Mouse (Mus musculus) embryonic facial prominence, embryonic 11.5 days (tissue): ENCODE results near the gene Fgfr4. TPM values are rescaled to one million over a fixed set of nuclear protein-coding genes. Genes with fewer than 3 reads are reported as not detected.

Experiments
- ATAC-seq: fragments of 200-750 bp; cut with Nextera tagmentation; replicated peaks from 2 replicates; pipeline ENCODE4 v1.8.0; 2017; ENCODE audit warnings: low read depth; ENCODE audit not compliant: insufficient number of reproducible peaks, low FRiP score, low TSS enrichment
- DNase-seq: peaks from one replicate; pipeline ENCODE4 v3.0.0-alpha.2; 2015; ENCODE audit warnings: low spot score
- H3K27ac ChIP-seq: fragments of 300-500 bp; sonication (generic); replicated peaks from 2 replicates; pipeline ENCODE4 v1.5.1; 2014; ENCODE audit warnings: mild to moderate bottlenecking, low read depth, low read length, control low read depth
- H3K27me3 ChIP-seq: fragments of 300-500 bp; sonication (generic); 2 replicates; pipeline ENCODE4 v1.6.1; 2014; ENCODE audit warnings: mild to moderate bottlenecking, low read length, moderate library complexity, mixed read lengths; ENCODE audit not compliant: control insufficient read depth, insufficient read depth
- H3K36me3 ChIP-seq: fragments of 300-500 bp; sonication (generic); replicated peaks from 2 replicates; pipeline ENCODE4 v1.6.1; 2014; ENCODE audit warnings: low read depth, mild to moderate bottlenecking, low read length, moderate library complexity, mixed read lengths; ENCODE audit not compliant: control insufficient read depth, insufficient read depth
- H3K4me1 ChIP-seq: fragments of 300-500 bp; sonication (generic); 2 replicates; pipeline ENCODE4 v1.6.1; 2014; ENCODE audit warnings: low read length, mixed read lengths; ENCODE audit not compliant: control insufficient read depth, insufficient read depth
- H3K4me2 ChIP-seq: fragments of 300-500 bp; sonication (generic); 2 replicates; pipeline ENCODE4 v1.6.1; 2014; ENCODE audit warnings: low read depth, mild to moderate bottlenecking, control low read depth, low read length, moderate library complexity
- H3K4me3 ChIP-seq: fragments of 300-500 bp; sonication (generic); 2 replicates; pipeline ENCODE4 v1.5.1; 2014; ENCODE audit warnings: low read depth, low read length, control low read depth
- H3K9ac ChIP-seq: fragments of 300-500 bp; sonication (generic); replicated peaks from 2 replicates; pipeline ENCODE4 v1.6.1; 2014; ENCODE audit warnings: mild to moderate bottlenecking, control low read depth, low read length
- H3K9me3 ChIP-seq: fragments of 300-500 bp; sonication (generic); replicated peaks from 2 replicates; pipeline ENCODE4 v1.6.1; 2016; ENCODE audit warnings: mild to moderate bottlenecking, low read length, inconsistent platforms, mixed read lengths; ENCODE audit not compliant: control insufficient read depth
- WGBS: fragments of 180-500 bp; shearing (Covaris S2); extraction: QIAGEN DNeasy Blood & Tissue Kit; methylation state at CpG from one replicate; pipeline ENCODE4 v1.1.7; 2014; 5-methylcytosine and 5-hydroxymethylcytosine counted together
- polyA plus RNA-seq: library from polyadenylated mRNA; unstranded; fragments of >200 nt; fragmentation: Nextera tagmentation; extraction: Ambion mirVana; gene quantifications from 2 replicates; pipeline ENCODE4 v1.2.1, GENCODE M21; 2014

Fgfr4 gene
- 1.4 and 1.6 TPM in 2 replicates for polyA plus RNA-seq

- Histone ChIP-seq H3K9ac (peak within 1 kb of the TSS; percentile 61), H3K4me3 (peak within 1 kb of the TSS; percentile 47), H3K4me1 (no peaks in the 10 kb centered on the region; the same call in 1 of the 2 replicates), H3K9me3 (no peaks in the 10 kb centered on the region), H3K27ac (no peak within 1 kb of the TSS), H3K36me3 (no peaks in the 10 kb centered on the region), H3K4me2 (peak within 1 kb of the TSS; percentile 81), H3K27me3 (peaks cover 10% of the 10 kb centered on the region; the same call in 1 of the 2 replicates)
- ATAC-seq = peak; percentile 45; the same call in 1 of the 2 replicates
- DNase-seq = peak; percentile 70
- 1% methylated on average over 56 of the region's 68 CpGs for WGBS
These were observed at the start of gene Fgfr4 for GRCm38 (mm10) chr13:55152621-55153415. TSS of gene Fgfr4 (plus strand) at chr13:55152640.

DNA sequence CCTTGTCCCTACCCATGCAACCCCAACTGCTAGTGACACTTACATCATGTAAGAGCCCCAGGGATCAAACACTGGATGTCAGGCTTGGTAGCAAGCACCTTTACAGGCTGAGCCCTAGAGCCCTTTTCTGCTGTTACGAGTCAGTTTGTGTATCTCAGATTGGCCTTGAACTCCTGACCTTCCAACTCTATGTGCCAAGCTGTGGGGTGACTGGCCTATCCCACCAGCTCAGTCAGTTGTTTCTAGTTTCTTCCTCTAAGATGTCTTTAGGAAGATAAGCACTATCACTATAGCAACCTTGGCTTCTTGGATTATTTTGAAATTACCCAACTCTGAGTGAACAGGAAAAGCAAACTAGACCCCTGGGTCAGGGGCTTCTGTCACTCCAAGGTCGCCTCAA, 49.1 kb upstream of the Fgfr4 start:
- no peak for ATAC-seq
- H3K27ac ChIP-seq = no peak overlapping the region
- no peak for DNase-seq
- WGBS = 64% methylated on average over 2 of the region's 2 CpGs
- H3K27me3 ChIP-seq = no peaks in the 10 kb centered on the region
- no peak overlapping the region for H3K4me3 ChIP-seq
- no peaks in the 10 kb centered on the region for H3K9me3 ChIP-seq
- H3K4me1 ChIP-seq = peaks cover 3% of the 10 kb centered on the region; the same call in 1 of the 2 replicates
- H3K9ac ChIP-seq = no peak overlapping the region
- H3K36me3 ChIP-seq = no peaks in the 10 kb centered on the region
- H3K4me2 ChIP-seq = no peak overlapping the region

GRCm38 (mm10) chr13:55105045-55105952, 47.1 kb upstream of the Fgfr4 start, which contains the start of gene Zfp346:
TSS of gene Zfp346 (plus strand) at chr13:55105311.
- no peak within 1 kb of the TSS for H3K27ac ChIP-seq
- H3K27me3 ChIP-seq = no peaks in the 10 kb centered on the region
- under 1% methylated on average over 66 of the region's 66 CpGs for WGBS
- ATAC-seq (peak; percentile 93), DNase-seq (peak; percentile 98)
- H3K4me2 ChIP-seq = peak within 1 kb of the TSS; percentile 78
- no peaks in the 10 kb centered on the region for H3K36me3 ChIP-seq
- no peaks in the 10 kb centered on the region for H3K9me3 ChIP-seq
- peak within 1 kb of the TSS; percentile 90 for H3K9ac ChIP-seq
- H3K4me1 ChIP-seq = peaks cover 3% of the 10 kb centered on the region; the same call in 1 of the 2 replicates
- peak within 1 kb of the TSS; percentile 81 for H3K4me3 ChIP-seq

- Histone ChIP-seq H3K4me1 (peaks cover 3% of the 10 kb centered on the region; the same call in 1 of the 2 replicates), H3K4me3 (peak overlapping the region; percentile 81), H3K4me2 (peak overlapping the region; percentile 78), H3K27me3 (no peaks in the 10 kb centered on the region), H3K9me3 (no peaks in the 10 kb centered on the region), H3K36me3 (no peaks in the 10 kb centered on the region), H3K27ac (no peak overlapping the region), H3K9ac (peak overlapping the region; percentile 90)
- WGBS = 23% methylated on average over 8 of the region's 8 CpGs
- DNase-seq (no peak), ATAC-seq (no peak)
These were observed 46.3 kb upstream of the Fgfr4 start for GRCm38 (mm10) chr13:55105953-55106691.

- Histone ChIP-seq H3K4me1 (peaks cover 3% of the 10 kb centered on the region; the same call in 1 of the 2 replicates), H3K27ac (no peak overlapping the region), H3K4me2 (no peak overlapping the region), H3K9ac (no peak overlapping the region), H3K36me3 (no peaks in the 10 kb centered on the region), H3K9me3 (no peaks in the 10 kb centered on the region), H3K4me3 (no peak overlapping the region), H3K27me3 (no peaks in the 10 kb centered on the region)
- ATAC-seq (no peak), DNase-seq (no peak)
- WGBS = 92% methylated on average over 4 of the region's 4 CpGs
These were observed 45.3 kb upstream of the Fgfr4 start for GRCm38 (mm10) chr13:55107116-55107515.

DNA sequence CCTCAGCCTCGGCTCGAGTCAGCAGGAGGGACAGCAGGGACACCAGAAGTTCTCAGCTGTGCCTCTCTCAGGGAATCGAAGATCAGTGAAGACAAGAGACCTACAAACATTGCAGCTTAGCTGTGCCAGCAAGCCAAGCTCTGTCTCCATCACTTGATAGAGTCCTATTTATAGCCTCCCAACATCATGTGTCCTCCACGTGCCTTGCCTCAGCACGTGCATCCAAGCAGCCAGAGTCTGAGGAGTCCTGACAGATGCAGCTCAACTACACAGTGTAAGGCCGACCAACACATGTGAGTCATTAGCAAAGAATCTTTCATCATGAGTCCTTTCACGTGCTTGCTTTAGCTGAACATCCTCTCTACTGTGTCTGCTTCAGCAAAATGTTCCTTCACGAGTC, 44.7 kb upstream of the Fgfr4 start:
- Histone ChIP-seq H3K9ac (no peak overlapping the region), H3K4me3 (no peak overlapping the region), H3K36me3 (no peaks in the 10 kb centered on the region), H3K4me1 (peaks cover 3% of the 10 kb centered on the region; the same call in 1 of the 2 replicates), H3K27me3 (no peaks in the 10 kb centered on the region), H3K4me2 (no peak overlapping the region), H3K27ac (no peak overlapping the region), H3K9me3 (no peaks in the 10 kb centered on the region)
- DNase-seq (no peak), ATAC-seq (no peak)
- 78% methylated on average over 8 of the region's 8 CpGs for WGBS

DNA sequence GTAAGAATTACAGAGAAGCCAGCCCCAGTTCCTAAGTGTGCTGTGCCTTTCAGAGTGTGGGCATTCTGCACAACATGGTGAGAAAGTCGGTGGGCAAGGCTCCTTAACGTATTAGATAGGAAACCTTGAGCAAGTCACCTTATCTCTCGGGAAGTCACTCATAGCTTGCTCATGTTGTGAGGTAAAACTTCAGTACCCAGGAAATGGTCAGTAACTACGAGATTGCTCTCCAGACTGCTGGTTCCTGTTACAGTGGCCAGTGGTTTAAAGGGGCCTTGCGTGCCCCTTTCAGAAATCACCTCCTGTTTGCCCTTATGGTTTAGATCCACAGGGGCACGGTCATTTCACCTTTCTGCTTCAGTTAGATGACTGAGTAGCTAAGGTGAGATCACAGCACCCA, 38.1 kb upstream of the Fgfr4 start:
- Histone ChIP-seq H3K27ac (no peak overlapping the region), H3K36me3 (peaks cover 7% of the 10 kb centered on the region), H3K4me1 (no peaks in the 10 kb centered on the region), H3K27me3 (no peaks in the 10 kb centered on the region), H3K9me3 (no peaks in the 10 kb centered on the region), H3K4me3 (no peak overlapping the region), H3K4me2 (no peak overlapping the region), H3K9ac (no peak overlapping the region)
- WGBS = 88% methylated on average over 6 of the region's 6 CpGs
- ATAC-seq = no peak
- no peak for DNase-seq
